Mouse (Mus musculus) layer of hippocampus, adult 8-10 months (tissue): ENCODE results near the gene Fbln1. TPM values are rescaled to one million over a fixed set of nuclear protein-coding genes. Genes with fewer than 3 reads are reported as not detected.

Experiments used
- DNase-seq, 2 experiments: peaks; one replicate each; pipeline ENCODE4 v3.0.0; 2022; ENCODE audit warnings: low spot score in 2 of 2
- total RNA-seq, 4 experiments: library from RNA; stranded (reverse); gene quantifications; 2 replicates each; pipeline ENCODE4 v1.2.4; 2022

Fbln1 gene
- total RNA-seq, 4 experiments from 2014 or later, result 13.0 to 19.7 (median 16.1) TPM

GRCm38 (mm10) chr15:85334234-85334633 is 128.5 kb downstream of the Fbln1 start:
- no peak for DNase-seq

GRCm38 (mm10) chr15:85335671-85336300 is 130.0 kb downstream of the Fbln1 start, which contains the start of gene Atxn10:
Gene Atxn10 (plus strand): TSS chr15:85336245.
- no peak for DNase-seq

Other genes with a start within 250 kb of the Fbln1 start
- gene 5031439G07Rik, start 217.4 kb upstream of the Fbln1 start, total RNA-seq, result 10 to 100 TPM; 89.6 to 93.1 (median 92.6) TPM
- under 1 TPM in 1 of 4 experiments, not detected in 3; 0.71 TPM for gene Upk3a, start 188.8 kb upstream of the Fbln1 start, total RNA-seq
- gene Fam118a, start 177.0 kb upstream of the Fbln1 start, total RNA-seq, result 10 to 100 TPM; 26.9 to 33.0 (median 29.7) TPM
- under 1 TPM in 2 of 4 experiments, not detected in 2; 0.10 to 0.43 TPM for gene Smc1b, start 74.0 kb upstream of the Fbln1 start, total RNA-seq
- under 1 TPM in 1 of 4 experiments, not detected in 3; 0.32 TPM for gene Ribc2, start 73.9 kb upstream of the Fbln1 start, total RNA-seq
- 100 to 1,000 TPM; 289 to 291 (median 289) TPM for gene Atxn10, start 130.3 kb downstream of the Fbln1 start, total RNA-seq